Mouse (Mus musculus): ENCODE measurements around the gene Gabrr2. TPM values are rescaled to one million over a fixed set of nuclear protein-coding genes. Genes with fewer than 3 reads are reported as not detected.
"Not testable (repeated sequence)": the region's sequence is repeated elsewhere in the genome, so short reads cannot be mapped to it uniquely, and the experiment has no call there.

The Gabrr2 gene
- polyA plus RNA-seq, 1 experiment from 2014 or later, result 0.32 TPM

GRCm38 (mm10) chr4:33112866-33113265 is 50.1 kb downstream of the Gabrr2 start:
- H3K9ac ChIP-seq; H3K27ac ChIP-seq; H3K36me3 ChIP-seq; H3K4me3 ChIP-seq; ATAC-seq (ENCODE audit: insufficient number of reproducible peaks, insufficient read depth, low FRiP score, low TSS enrichment, low read depth); H3K9me3 ChIP-seq; H3K4me2 ChIP-seq; H3K4me1 ChIP-seq; H3K27me3 ChIP-seq: not testable (repeated sequence)
- 92% methylated on average over 14 of the region's 14 CpGs for WGBS

- ATAC-seq (ENCODE audit: insufficient number of reproducible peaks, insufficient read depth, low FRiP score, low TSS enrichment, low read depth); H3K4me2 ChIP-seq; H3K9ac ChIP-seq; H3K27ac ChIP-seq; H3K36me3 ChIP-seq; H3K4me3 ChIP-seq; H3K4me1 ChIP-seq; H3K9me3 ChIP-seq; H3K27me3 ChIP-seq: not testable (repeated sequence)
- WGBS, result 4% methylated on average over 3 of the region's 3 CpGs
Measured at GRCm38 (mm10) chr4:33119118-33119517, 56.3 kb downstream of the Gabrr2 start.

GRCm38 (mm10) chr4:33124493-33124892 is 61.7 kb downstream of the Gabrr2 start:
- Histone ChIP-seq H3K36me3 (no peaks in the 10 kb centered on the region), H3K4me3 (no peak overlapping the region), H3K27ac (no peak overlapping the region), H3K27me3 (no peaks in the 10 kb centered on the region), H3K9ac (no peak overlapping the region), H3K4me2 (no peak overlapping the region), H3K4me1 (no peaks in the 10 kb centered on the region), H3K9me3 (no peaks in the 10 kb centered on the region)
- no peak for ATAC-seq (ENCODE audit: insufficient number of reproducible peaks, insufficient read depth, low FRiP score, low TSS enrichment, low read depth)
- WGBS, result 72% methylated on average over 6 of the region's 6 CpGs

- WGBS, result 64% methylated on average over 10 of the region's 10 CpGs
- no peak overlapping the region for H3K9ac ChIP-seq
- H3K9me3 ChIP-seq, result 0 out of 2 replicates have a peak, but pooled peaks cover 3% of the 10 kb centered on the region
- H3K27ac ChIP-seq, result no peak overlapping the region
- no peak overlapping the region for H3K4me2 ChIP-seq
- no peaks in the 10 kb centered on the region for H3K4me1 ChIP-seq
- H3K36me3 ChIP-seq, result no peaks in the 10 kb centered on the region
- no peak for ATAC-seq (ENCODE audit: insufficient number of reproducible peaks, insufficient read depth, low FRiP score, low TSS enrichment, low read depth)
- no peak overlapping the region for H3K4me3 ChIP-seq
- no peaks in the 10 kb centered on the region for H3K27me3 ChIP-seq
Measured at GRCm38 (mm10) chr4:33125409-33126084, 62.7 kb downstream of the Gabrr2 start.

GRCm38 (mm10) chr4:33132221-33132620 is 69.4 kb downstream of the Gabrr2 start, which contains the start of gene Gabrr1:
Gabrr1 (plus strand) TSS chr4:33132521.
- no peak for ATAC-seq (ENCODE audit: insufficient number of reproducible peaks, insufficient read depth, low FRiP score, low TSS enrichment, low read depth)
- no peaks in the 10 kb centered on the region for H3K4me1 ChIP-seq
- WGBS, result 47% methylated on average over 11 of the region's 11 CpGs

More at GRCm38 (mm10) chr4:33132221-33132620, 69.4 kb downstream of the Gabrr2 start, which contains the start of gene Gabrr1:
- Histone ChIP-seq H3K9me3 (0 out of 2 replicates have a peak, but pooled peaks cover 3% of the 10 kb centered on the region), H3K4me2 (no peak within 1 kb of the TSS), H3K9ac (no peak within 1 kb of the TSS), H3K27me3 (no peaks in the 10 kb centered on the region), H3K4me3 (no peak within 1 kb of the TSS), H3K36me3 (no peaks in the 10 kb centered on the region), H3K27ac (no peak within 1 kb of the TSS)

Other genes with a start within 250 kb of the Gabrr2 start
- 12.1 and 14.6 TPM in 2 replicates for gene Ankrd6, start 112.2 kb upstream of the Gabrr2 start, polyA plus RNA-seq (2015; fragmentation: Nextera tagmentation; extraction: Ambion mirVana)
- 8.2 and 9.9 TPM in 2 replicates for gene Rragd, start 80.0 kb upstream of the Gabrr2 start, polyA plus RNA-seq (2015; fragmentation: Nextera tagmentation; extraction: Ambion mirVana)
- gene Ube2j1, start 31.6 kb upstream of the Gabrr2 start, polyA plus RNA-seq (2015; fragmentation: Nextera tagmentation; extraction: Ambion mirVana), result 34.1 and 35.2 TPM in 2 replicates
- 0.18 TPM in 1 of 2 replicates, not detected in the other for gene Gabrr1, start 69.5 kb downstream of the Gabrr2 start, polyA plus RNA-seq (2015; fragmentation: Nextera tagmentation; extraction: Ambion mirVana)
- 1.5 and 2.4 TPM in 2 replicates for gene Pm20d2, start 126.7 kb downstream of the Gabrr2 start, polyA plus RNA-seq (2015; fragmentation: Nextera tagmentation; extraction: Ambion mirVana)
- gene Srsf12, start 146.0 kb downstream of the Gabrr2 start, polyA plus RNA-seq (2015; fragmentation: Nextera tagmentation; extraction: Ambion mirVana), result 18.8 and 20.6 TPM in 2 replicates
- gene Pnrc1, start 227.2 kb downstream of the Gabrr2 start, polyA plus RNA-seq (2015; fragmentation: Nextera tagmentation; extraction: Ambion mirVana), result 103 and 118 TPM in 2 replicates
- 30.8 and 32.3 TPM in 2 replicates for gene Rngtt, start 247.3 kb downstream of the Gabrr2 start, polyA plus RNA-seq (2015; fragmentation: Nextera tagmentation; extraction: Ambion mirVana)

Measured in embryonic facial prominence, embryonic 13.5 days (tissue).